Mouse (Mus musculus) bone marrow, adult 2 months (tissue): ENCODE measurements at regions not wholly inside any gene's neighbourhood (a gene's known extent, or its start where the extent isn't known, plus 50 kb on each side); places are given as distances from the start of the nearest gene placed in this dataset.

ENCODE experiments used
- CTCF ChIP-seq: fragments of 200-500 bp; IDR thresholded peaks from 2 replicates; pipeline ENCODE4 v1.5.1; 2011; ENCODE audit warnings: low read length, control low read depth; ENCODE audit not compliant: control insufficient read depth, insufficient read depth
- POLR2A ChIP-seq: fragments of 200-500 bp; IDR thresholded peaks from 2 replicates; pipeline ENCODE4 v1.6.1; 2011; ENCODE audit warnings: low read depth, mild to moderate bottlenecking, control low read depth, low read length, borderline replicate concordance; ENCODE audit not compliant: control insufficient read depth

DNA sequence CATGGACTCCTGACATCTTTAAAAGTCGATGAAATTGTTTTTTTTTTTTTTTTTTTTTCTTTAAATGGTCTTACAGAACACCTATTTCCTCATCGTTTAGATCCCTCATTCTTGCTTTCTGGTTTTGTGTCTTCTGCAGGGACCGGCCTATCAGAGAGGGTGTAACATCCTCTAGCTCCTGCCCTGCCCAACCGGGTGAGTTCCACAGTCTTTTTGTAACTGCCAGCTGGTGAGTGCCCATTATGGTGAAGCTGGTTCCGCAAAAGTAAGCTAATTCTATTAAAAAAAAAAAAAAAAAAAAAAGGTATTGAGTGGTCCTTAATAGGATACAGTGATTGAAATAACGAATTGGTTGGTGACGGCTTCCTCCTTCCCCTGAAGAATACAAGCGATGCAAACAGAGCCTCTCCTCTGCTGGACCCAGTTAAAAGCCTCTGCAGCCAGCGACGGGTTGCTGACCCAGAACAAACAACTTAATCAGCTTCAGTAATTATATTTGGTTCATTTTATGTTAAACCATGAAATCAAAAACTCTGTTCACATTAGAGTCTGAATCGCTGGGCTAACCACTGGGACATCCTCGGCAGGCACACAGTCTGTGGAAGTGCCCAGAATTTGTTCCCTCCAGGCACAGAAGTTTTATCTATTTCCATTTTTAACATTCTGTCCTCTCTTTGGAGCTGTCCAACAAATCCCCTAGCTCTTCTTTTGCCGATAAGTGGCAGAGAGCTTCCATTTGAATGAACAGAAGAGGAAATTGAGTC lies 126.9 kb upstream of the Pabpc6 start:
- TF ChIP-seq CTCF (no peak), POLR2A (no peak)
